In genomic region chr11:71929716-71930488, GRCm38 (mm10) we compare ENCODE assay signal across 21 mouse cellular contexts.
A peak's percentile ranks its signal among the peaks of the same experiment; 100 is the strongest.
DNase-seq lines count a peak whose midpoint lies in the region; ATAC-seq lines count a peak whose summit lies in the region.
"Had no signal": no experiment of that assay in that cellular context is flagged by ENCODE, and none has a peak within 500 bp of the region (broad histone marks: within the 10 kb centered on the region; RNA-seq: fewer than 3 reads in every experiment).

No protein-coding gene starts in this region.

- H3K4me1 ChIP-seq in forebrain, embryonic 15.5 days, result peaks cover 9% of the 10 kb centered on the region
- no peaks in the 10 kb centered on the region for H3K4me1 ChIP-seq in forebrain, embryonic 11.5 days (replicated peaks; ENCODE audit: control insufficient read depth, insufficient read depth, low read length)
- H3K4me1 ChIP-seq: embryonic facial prominence, embryonic 15.5 days; hindbrain, embryonic 10.5 days; kidney, embryonic 15.5 days; limb, embryonic 12.5 days; liver, embryonic 13.5 days; lung, embryonic 15.5 days; midbrain, embryonic 12.5 days had no signal

- ATAC-seq in forebrain, embryonic 15.5 days (replicated peaks), result peak; percentile 61; the same call in 1 of the 2 replicates
- no peak for ATAC-seq in forebrain, embryonic 11.5 days (replicated peaks; ENCODE audit: low FRiP score)
- peak; percentile 90 for ATAC-seq in frontal cortex, adult (ENCODE audit: low TSS enrichment)
- ATAC-seq: inflammation-experienced regulatory T-cells, adult 6 months had no signal

- H3K27me3 ChIP-seq in forebrain, embryonic 15.5 days, result no peaks in the 10 kb centered on the region
- H3K27me3 ChIP-seq in forebrain, embryonic 11.5 days (ENCODE audit: control insufficient read depth, insufficient read depth, low read length), result no peaks in the 10 kb centered on the region
- H3K27me3 ChIP-seq: embryonic facial prominence, embryonic 15.5 days; kidney, embryonic 15.5 days; limb, embryonic 12.5 days; liver, embryonic 13.5 days; lung, embryonic 15.5 days; midbrain, embryonic 12.5 days had no signal

- 64% methylated on average over 7 of the region's 7 CpGs for WGBS in forebrain, embryonic 15.5 days
- 80% methylated on average over 7 of the region's 7 CpGs for WGBS in forebrain, embryonic 11.5 days

- no peak overlapping the region for H3K4me2 ChIP-seq in forebrain, embryonic 15.5 days (replicated peaks)
- no peak overlapping the region for H3K4me2 ChIP-seq in forebrain, embryonic 11.5 days (ENCODE audit: low read depth, low read length, severe bottlenecking)
- H3K4me2 ChIP-seq: embryonic facial prominence, embryonic 15.5 days; kidney, embryonic 15.5 days; limb, embryonic 12.5 days; liver, embryonic 13.5 days; lung, embryonic 15.5 days; midbrain, embryonic 12.5 days had no signal

- no peak for DNase-seq in forebrain, embryonic 11.5 days (ENCODE audit: low spot score)
- peak; percentile 18 for DNase-seq in NIH3T3 (ENCODE audit: low read depth)
- peak; percentile 23 to 41 for DNase-seq in right cerebral cortex, adult 2 months (ENCODE audit: low spot score in 2 of 2)
- DNase-seq in lung, postnatal 4 days, result no peak
- no peak for DNase-seq in c-Kit-positive CD71-positive TER-119-positive erythroid progenitor cells, embryonic 14.5 days (ENCODE audit: low spot score)
- no peak for DNase-seq in spleen, postnatal 10 days (ENCODE audit: low spot score in 2 of 2)
- DNase-seq: adrenal gland, postnatal 14 days; cerebellum, adult 9-10 months; embryo, embryonic 11 days; gastrocnemius, postnatal 25 days; liver, embryonic 13.5 days had no signal

- H3K4me3 ChIP-seq in forebrain, embryonic 15.5 days, result no peak overlapping the region
- no peak overlapping the region for H3K4me3 ChIP-seq in forebrain, embryonic 11.5 days (ENCODE audit: low read depth, low read length)
- H3K4me3 ChIP-seq: embryonic facial prominence, embryonic 15.5 days; hindbrain, embryonic 10.5 days; kidney, embryonic 15.5 days; limb, embryonic 12.5 days; liver, embryonic 13.5 days; lung, embryonic 15.5 days; midbrain, embryonic 12.5 days; myocyte had no signal

- no peak overlapping the region for H3K9ac ChIP-seq in forebrain, embryonic 15.5 days (replicated peaks)
- no peak overlapping the region for H3K9ac ChIP-seq in forebrain, embryonic 11.5 days (ENCODE audit: low read length)
- H3K9ac ChIP-seq: embryonic facial prominence, embryonic 15.5 days; kidney, embryonic 15.5 days; limb, embryonic 12.5 days; liver, embryonic 13.5 days; lung, embryonic 15.5 days; midbrain, embryonic 12.5 days had no signal

- H3K36me3 ChIP-seq in forebrain, embryonic 15.5 days, result no peaks in the 10 kb centered on the region
- H3K36me3 ChIP-seq in forebrain, embryonic 11.5 days (ENCODE audit: control insufficient read depth, insufficient read depth, low read length), result no peaks in the 10 kb centered on the region
- H3K36me3 ChIP-seq: embryonic facial prominence, embryonic 15.5 days; hindbrain, embryonic 10.5 days; kidney, embryonic 15.5 days; limb, embryonic 12.5 days; liver, embryonic 13.5 days; lung, embryonic 15.5 days; midbrain, embryonic 12.5 days had no signal

- no peaks in the 10 kb centered on the region for H3K9me3 ChIP-seq in forebrain, embryonic 15.5 days
- no peaks in the 10 kb centered on the region for H3K9me3 ChIP-seq in forebrain, embryonic 11.5 days (ENCODE audit: control insufficient read depth, low read length)
- H3K9me3 ChIP-seq: embryonic facial prominence, embryonic 15.5 days; hindbrain, embryonic 10.5 days; kidney, embryonic 15.5 days; limb, embryonic 12.5 days; liver, embryonic 13.5 days; lung, embryonic 15.5 days; midbrain, embryonic 12.5 days had no signal

- H3K27ac ChIP-seq in forebrain, embryonic 15.5 days (replicated peaks), result peak overlapping the region; percentile 51; the same call in 1 of the 2 replicates
- no peak overlapping the region for H3K27ac ChIP-seq in forebrain, embryonic 11.5 days (ENCODE audit: low read depth, low read length)
- H3K27ac ChIP-seq: embryonic facial prominence, embryonic 15.5 days; hindbrain, embryonic 10.5 days; kidney, embryonic 15.5 days; limb, embryonic 12.5 days; liver, embryonic 13.5 days; lung, embryonic 15.5 days; midbrain, embryonic 12.5 days had no signal

Comparison
In these comparisons a context has a peak if more than half of its experiments do, and no peak if none do; other contexts are left out.
1. DNase-seq: peak in NIH3T3 (single experiment) and right cerebral cortex, adult 2 months (2 of 2); none in forebrain, embryonic 11.5 days (single experiment), lung, postnatal 4 days (0 of 2), c-Kit-positive CD71-positive TER-119-positive erythroid progenitor cells, embryonic 14.5 days (single experiment) and spleen, postnatal 10 days (0 of 2).